ENCODE assay signal across 9 mouse cellular contexts in genomic region chr16:18381621-18382258, GRCm38 (mm10). TPM values are rescaled to one million over a fixed set of nuclear protein-coding genes. Genes with fewer than 3 reads are reported as not detected.
DNase-seq lines count a peak whose midpoint lies in the region; ATAC-seq lines count a peak whose summit lies in the region.
"Had no signal": no experiment of that assay in that cellular context is flagged by ENCODE, and none has a peak within 500 bp of the region (broad histone marks: within the 10 kb centered on the region; RNA-seq: fewer than 3 reads in every experiment).

No protein-coding gene starts in this region.

- no peaks in the 10 kb centered on the region for H3K27me3 ChIP-seq in hindbrain, embryonic 10.5 days (ENCODE audit: insufficient read depth, poor library complexity, severe bottlenecking)
- H3K27me3 ChIP-seq in midbrain, embryonic 15.5 days (replicated peaks) = no peaks in the 10 kb centered on the region
- H3K27me3 ChIP-seq: kidney, embryonic 15.5 days had no signal

- peaks cover 98% of the 10 kb centered on the region for H3K4me1 ChIP-seq in hindbrain, embryonic 10.5 days (replicated peaks)
- H3K4me1 ChIP-seq in midbrain, embryonic 15.5 days = peaks cover 54% of the 10 kb centered on the region

- no peak overlapping the region for H3K9ac ChIP-seq in midbrain, embryonic 15.5 days
- H3K9ac ChIP-seq: kidney, embryonic 15.5 days had no signal

- intact Hi-C loops in gastrocnemius, postnatal 36 days (cut with DNase I) = no loop called here

- H3K27ac ChIP-seq in hindbrain, embryonic 10.5 days = peak overlapping the region; percentile 90
- H3K27ac ChIP-seq in midbrain, embryonic 15.5 days = peak overlapping the region; percentile 67
- H3K27ac ChIP-seq: kidney, embryonic 15.5 days had no signal

- WGBS in hindbrain, embryonic 10.5 days = 48% methylated on average over 6 of the region's 6 CpGs
- WGBS in midbrain, embryonic 15.5 days = 41% methylated on average over 6 of the region's 6 CpGs

- peak; percentile 10 for DNase-seq in cerebellum, adult 8-10 months
- no peak for DNase-seq in cerebellum, adult 11 months
- peak; percentile 77 for DNase-seq in Muller cell, postnatal 12 days (ENCODE audit: inconsistent ontology term)
- DNase-seq in hindbrain, embryonic 10.5 days (ENCODE audit: low spot score) = peak; percentile 68
- no peak for DNase-seq in spleen, adult 12 weeks (ENCODE audit: low spot score)
- DNase-seq in gastrocnemius, postnatal 36 days = no peak
- no peak for DNase-seq in cerebellum, adult 9-10 months

- H3K4me3 ChIP-seq in hindbrain, embryonic 10.5 days = no peak overlapping the region
- H3K4me3 ChIP-seq in midbrain, embryonic 15.5 days = no peak overlapping the region
- H3K4me3 ChIP-seq: kidney, embryonic 15.5 days had no signal

- H3K4me2 ChIP-seq in midbrain, embryonic 15.5 days = no peak overlapping the region
- H3K4me2 ChIP-seq: kidney, embryonic 15.5 days had no signal

- no peak; the same call in 1 of the 2 replicates for ATAC-seq in midbrain, embryonic 15.5 days (replicated peaks)

- no peaks in the 10 kb centered on the region for H3K36me3 ChIP-seq in hindbrain, embryonic 10.5 days
- no peaks in the 10 kb centered on the region for H3K36me3 ChIP-seq in midbrain, embryonic 15.5 days (replicated peaks)
- H3K36me3 ChIP-seq: kidney, embryonic 15.5 days had no signal

- no peaks in the 10 kb centered on the region for H3K9me3 ChIP-seq in hindbrain, embryonic 10.5 days
- no peaks in the 10 kb centered on the region for H3K9me3 ChIP-seq in midbrain, embryonic 15.5 days
- H3K9me3 ChIP-seq: kidney, embryonic 15.5 days had no signal

RNA-seq across cellular contexts. Expression of gene Arvcf, which starts 33.8 kb away (rescaled TPM):
- polyA plus RNA-seq in hindbrain, embryonic 10.5 days (2016; fragmentation: Nextera tagmentation; extraction: Ambion mirVana) = 99.5 and 115 TPM in 2 replicates
- polyA plus RNA-seq in midbrain, embryonic 15.5 days (2015; fragmentation: Nextera tagmentation; extraction: Ambion mirVana) = 94.4 and 99.5 TPM in 2 replicates
- total RNA-seq in gastrocnemius, postnatal 36 days (2021) = 10 to 100 TPM; 10.2 to 14.3 TPM

RNA-seq across cellular contexts. Expression of gene Tango2, which starts 33.8 kb away (rescaled TPM):
- polyA plus RNA-seq in hindbrain, embryonic 10.5 days (2016; fragmentation: Nextera tagmentation; extraction: Ambion mirVana) = 45.5 and 52.8 TPM in 2 replicates
- polyA plus RNA-seq in midbrain, embryonic 15.5 days (2015; fragmentation: Nextera tagmentation; extraction: Ambion mirVana) = 74.3 and 83.1 TPM in 2 replicates
- total RNA-seq in gastrocnemius, postnatal 36 days (2021) = 10 to 100 TPM; 40.3 to 51.5 TPM

RNA-seq across cellular contexts. Expression of gene Txnrd2, which starts 44.4 kb away (rescaled TPM):
- polyA plus RNA-seq in hindbrain, embryonic 10.5 days (2016; fragmentation: Nextera tagmentation; extraction: Ambion mirVana) = 30.5 and 34.7 TPM in 2 replicates
- 34.0 and 35.5 TPM in 2 replicates for polyA plus RNA-seq in midbrain, embryonic 15.5 days (2015; fragmentation: Nextera tagmentation; extraction: Ambion mirVana)
- 10 to 100 TPM; 16.4 to 17.6 TPM for total RNA-seq in gastrocnemius, postnatal 36 days (2021)

RNA-seq across cellular contexts. Expression of gene Comt, which starts 44.9 kb away (rescaled TPM):
- polyA plus RNA-seq in hindbrain, embryonic 10.5 days (2016; fragmentation: Nextera tagmentation; extraction: Ambion mirVana) = 62.5 and 67.9 TPM in 2 replicates
- 104 and 107 TPM in 2 replicates for polyA plus RNA-seq in midbrain, embryonic 15.5 days (2015; fragmentation: Nextera tagmentation; extraction: Ambion mirVana)
- 10 to 100 TPM; 35.4 to 38.4 TPM for total RNA-seq in gastrocnemius, postnatal 36 days (2021)

Comparison
In these comparisons a context has a peak if more than half of its experiments do, and no peak if none do; other contexts are left out.
1. DNase-seq: peak in cerebellum, adult 8-10 months (single experiment), Muller cell, postnatal 12 days (single experiment) and hindbrain, embryonic 10.5 days (single experiment); none in cerebellum, adult 11 months (single experiment), spleen, adult 12 weeks (single experiment), gastrocnemius, postnatal 36 days (0 of 2) and cerebellum, adult 9-10 months (single experiment).